Mouse (Mus musculus) intestine, postnatal 0 days (tissue): ENCODE measurements around the gene Slc25a30. TPM values are rescaled to one million over a fixed set of nuclear protein-coding genes. Genes with fewer than 3 reads are reported as not detected.
A peak's percentile ranks its signal among the peaks of the same experiment; 100 is the strongest.
"Not testable (repeated sequence)": the region's sequence is repeated elsewhere in the genome, so short reads cannot be mapped to it uniquely, and the experiment has no call there.

Experiments
- ATAC-seq: fragments of 200-750 bp; cut with Nextera tagmentation; 2 replicates; pipeline ENCODE4 v1.8.0; 2017; ENCODE audit warnings: mild to moderate bottlenecking, moderate TSS enrichment, moderate library complexity
- H3K27ac ChIP-seq: fragments of 300-500 bp; sonication (generic); 2 replicates; pipeline ENCODE4 v1.5.1; 2014; ENCODE audit warnings: mild to moderate bottlenecking, low read depth, low read length, moderate library complexity
- H3K27me3 ChIP-seq: fragments of 300-500 bp; sonication (generic); replicated peaks from 2 replicates; pipeline ENCODE4 v1.6.1; 2014; ENCODE audit warnings: low read length, mixed read lengths; ENCODE audit not compliant: control insufficient read depth, insufficient read depth
- H3K36me3 ChIP-seq: fragments of 300-500 bp; sonication (generic); 2 replicates; pipeline ENCODE4 v1.6.1; 2014; ENCODE audit warnings: mild to moderate bottlenecking, moderate library complexity; ENCODE audit not compliant: control insufficient read depth, insufficient read depth
- H3K4me1 ChIP-seq: fragments of 300-500 bp; sonication (generic); replicated peaks from 2 replicates; pipeline ENCODE4 v1.6.1; 2014; ENCODE audit warnings: antibody characterized with exemption, low read length, mixed read lengths; ENCODE audit not compliant: control insufficient read depth, insufficient read depth
- H3K4me2 ChIP-seq: fragments of 300-500 bp; sonication (generic); replicated peaks from 2 replicates; pipeline ENCODE4 v1.6.1; 2014; ENCODE audit warnings: low read depth, mild to moderate bottlenecking, moderate library complexity
- H3K4me3 ChIP-seq: fragments of 300-500 bp; sonication (generic); 2 replicates; pipeline ENCODE4 v1.5.1; 2014; ENCODE audit warnings: low read depth, low read length
- H3K9ac ChIP-seq: fragments of 300-500 bp; sonication (generic); 2 replicates; pipeline ENCODE4 v1.6.1; 2014; ENCODE audit warnings: mild to moderate bottlenecking, low read depth, low read length
- H3K9me3 ChIP-seq: fragments of 300-500 bp; sonication (generic); 2 replicates; pipeline ENCODE4 v1.6.1; 2016; ENCODE audit warnings: mixed run types; ENCODE audit not compliant: control insufficient read depth
- CTCF ChIP-seq: sonication (generic); IDR thresholded peaks from 2 replicates; pipeline ENCODE4 v1.5.1; 2016; ENCODE audit warnings: low read depth, mild to moderate bottlenecking, control low read depth, antibody characterized with exemption, moderate library complexity
- WGBS: fragments of 180-500 bp; shearing (Covaris S2); extraction: QIAGEN DNeasy Blood & Tissue Kit; methylation state at CpG from one replicate; pipeline ENCODE4 v1.1.7; 2014; 5-methylcytosine and 5-hydroxymethylcytosine counted together
- polyA plus RNA-seq: library from polyadenylated mRNA; unstranded; fragments of >200 nt; fragmentation: Nextera tagmentation; extraction: Ambion mirVana; gene quantifications from 2 replicates; pipeline ENCODE4 v1.2.1, GENCODE M21; 2015

The Slc25a30 gene
- polyA plus RNA-seq, 1 experiment from 2014 or later: 2.5 TPM

DNA sequence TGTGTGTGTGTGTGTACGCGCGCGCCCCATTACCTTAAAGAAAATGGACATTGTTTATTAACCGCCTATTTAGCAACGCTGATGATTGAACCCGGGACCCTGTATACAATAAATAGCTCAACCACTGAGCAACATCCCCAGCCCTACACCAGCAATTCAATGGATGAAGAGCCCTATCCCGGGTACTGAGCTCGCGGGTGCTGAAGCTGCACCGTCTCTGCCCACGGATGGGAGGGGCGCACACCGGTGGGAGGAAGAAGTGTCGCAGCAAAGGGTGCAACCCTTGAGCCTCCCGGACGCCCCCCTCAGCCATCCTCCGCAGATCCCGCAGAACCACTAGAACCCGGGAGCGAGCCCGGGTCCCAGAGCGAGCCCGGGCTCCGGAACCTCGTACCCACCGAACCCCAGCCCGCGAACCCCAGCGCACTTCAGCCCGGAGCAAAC lies 391 bp downstream of the Slc25a30 start:
- no peaks in the 10 kb centered on the region for H3K9me3 ChIP-seq
- H3K4me3 ChIP-seq: peak overlapping the region; percentile 76
- H3K27me3 ChIP-seq: 0 out of 2 replicates have a peak, but pooled peaks cover 4% of the 10 kb centered on the region
- peak overlapping the region; percentile 82 for H3K27ac ChIP-seq
- H3K4me2 ChIP-seq: peak overlapping the region; percentile 97
- H3K36me3 ChIP-seq: no peaks in the 10 kb centered on the region
- peak overlapping the region; percentile 53; the same call in 1 of the 2 replicates for H3K9ac ChIP-seq
- ATAC-seq: peak; percentile 54
- H3K4me1 ChIP-seq: no peaks in the 10 kb centered on the region
- no peak; the same call in 1 of the 2 replicates for TF ChIP-seq CTCF
- WGBS: 1% methylated on average over 31 of the region's 31 CpGs

DNA sequence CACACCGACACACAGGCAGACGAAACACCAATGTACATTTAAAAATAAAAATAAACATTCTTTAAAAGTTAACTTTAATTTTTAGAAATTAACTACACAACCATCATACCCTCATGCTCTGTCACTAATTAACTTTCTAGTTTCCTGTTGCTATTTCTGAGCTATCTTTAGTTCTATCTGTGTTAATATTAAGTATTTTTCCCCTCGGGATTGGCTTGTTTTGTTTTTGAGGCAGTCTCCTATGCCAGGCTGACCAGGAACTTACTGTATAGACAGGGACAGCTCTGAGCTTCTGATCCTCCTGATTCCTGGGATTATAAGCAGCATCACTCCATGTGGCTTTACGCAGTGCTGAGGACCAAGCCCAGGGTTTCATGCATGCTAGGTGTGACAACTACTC lies 6.9 kb downstream of the Slc25a30 start:
- H3K27me3 ChIP-seq: no peaks in the 10 kb centered on the region
- TF ChIP-seq CTCF: no peak
- no peak overlapping the region for H3K4me2 ChIP-seq
- no peak overlapping the region for H3K9ac ChIP-seq
- H3K4me3 ChIP-seq: no peak overlapping the region
- H3K27ac ChIP-seq: no peak overlapping the region
- ATAC-seq: no peak
- WGBS: 83% methylated on average over 4 of the region's 4 CpGs
- no peaks in the 10 kb centered on the region; the same call in 1 of the 2 replicates for H3K36me3 ChIP-seq
- H3K9me3 ChIP-seq: no peaks in the 10 kb centered on the region
- no peaks in the 10 kb centered on the region for H3K4me1 ChIP-seq

DNA sequence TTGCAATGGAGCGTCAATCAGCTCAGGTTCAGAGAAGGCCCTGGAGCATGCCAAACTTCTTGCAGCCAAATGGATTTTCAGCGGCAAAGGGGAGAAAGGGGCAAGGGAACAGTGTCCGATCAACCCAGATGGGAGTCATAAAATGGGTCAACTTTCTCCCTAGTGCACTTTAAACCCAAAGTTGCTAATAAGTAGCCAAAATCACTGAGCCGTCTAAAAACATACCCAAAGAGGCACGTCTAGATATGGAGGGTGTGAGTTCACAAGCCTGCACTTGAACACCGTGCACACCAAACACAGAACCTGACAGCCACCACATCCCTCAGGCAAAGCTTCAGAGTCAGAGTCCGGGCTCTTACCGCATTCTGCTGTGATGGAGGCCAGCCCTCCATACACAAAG lies 10.2 kb downstream of the Slc25a30 start:
- Histone ChIP-seq H3K27ac (no peak overlapping the region), H3K4me2 (no peak overlapping the region), H3K4me1 (no peaks in the 10 kb centered on the region), H3K36me3 (peaks cover 11% of the 10 kb centered on the region; the same call in 1 of the 2 replicates), H3K9me3 (no peaks in the 10 kb centered on the region), H3K9ac (no peak overlapping the region), H3K4me3 (no peak overlapping the region), H3K27me3 (no peaks in the 10 kb centered on the region)
- TF ChIP-seq CTCF: no peak
- WGBS: 86% methylated on average over 8 of the region's 8 CpGs
- ATAC-seq: no peak

DNA sequence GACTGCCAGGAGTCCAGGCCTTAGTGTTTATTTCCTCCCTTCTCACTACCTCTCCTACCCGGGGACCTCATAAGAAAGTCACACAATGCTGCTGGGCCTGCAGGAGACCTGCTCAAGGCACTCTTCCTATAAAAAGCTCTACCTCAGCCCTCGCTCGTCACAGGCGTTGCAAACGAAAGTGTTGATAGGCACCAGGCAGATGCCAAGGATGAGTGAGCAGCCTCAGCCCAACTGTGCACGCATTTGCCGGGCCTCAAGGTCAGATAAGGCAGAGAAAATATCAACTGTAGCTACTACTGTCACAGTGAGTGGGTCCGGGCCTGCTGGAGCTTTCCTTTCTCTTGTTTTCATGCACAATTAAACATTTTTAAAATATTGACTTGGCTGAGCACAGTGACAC lies 13.4 kb downstream of the Slc25a30 start:
- no peaks in the 10 kb centered on the region for H3K4me1 ChIP-seq
- ATAC-seq: no peak
- 78% methylated on average over 8 of the region's 8 CpGs for WGBS

DNA sequence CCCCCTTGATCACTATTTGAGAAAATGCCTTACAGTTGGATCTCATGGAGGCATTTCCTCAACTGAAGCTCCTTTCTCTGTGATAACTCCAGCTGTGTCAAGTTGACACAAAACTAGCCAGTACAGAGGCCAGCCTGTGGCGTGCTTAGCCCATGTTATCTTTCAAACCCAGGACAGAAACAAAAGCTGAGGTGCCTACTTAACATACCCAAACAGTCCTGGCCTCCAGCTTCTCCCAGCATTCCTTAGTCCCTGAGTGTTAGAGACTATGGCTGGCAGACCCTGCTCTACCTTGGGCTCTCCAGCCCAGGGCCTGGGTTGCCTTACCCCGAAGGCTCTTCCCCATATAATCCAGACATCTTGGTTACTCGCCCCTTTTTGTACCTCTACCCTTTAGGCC lies 14.4 kb downstream of the Slc25a30 start:
- H3K27ac ChIP-seq, H3K4me2 ChIP-seq, H3K4me1 ChIP-seq, H3K9ac ChIP-seq, H3K4me3 ChIP-seq, H3K27me3 ChIP-seq, ATAC-seq, H3K9me3 ChIP-seq: not testable (repeated sequence)
- WGBS: 91% methylated on average over 3 of the region's 3 CpGs
- H3K36me3 ChIP-seq: peaks cover 11% of the 10 kb centered on the region; the same call in 1 of the 2 replicates

More for the DNA sequence above, 13.4 kb downstream of the Slc25a30 start:
- H3K9me3 ChIP-seq: no peaks in the 10 kb centered on the region
- H3K36me3 ChIP-seq: peaks cover 11% of the 10 kb centered on the region; the same call in 1 of the 2 replicates
- H3K27me3 ChIP-seq: no peaks in the 10 kb centered on the region
- H3K4me2 ChIP-seq: no peak overlapping the region
- TF ChIP-seq CTCF: no peak
- H3K4me3 ChIP-seq: no peak overlapping the region
- no peak overlapping the region for H3K27ac ChIP-seq
- no peak overlapping the region for H3K9ac ChIP-seq

DNA sequence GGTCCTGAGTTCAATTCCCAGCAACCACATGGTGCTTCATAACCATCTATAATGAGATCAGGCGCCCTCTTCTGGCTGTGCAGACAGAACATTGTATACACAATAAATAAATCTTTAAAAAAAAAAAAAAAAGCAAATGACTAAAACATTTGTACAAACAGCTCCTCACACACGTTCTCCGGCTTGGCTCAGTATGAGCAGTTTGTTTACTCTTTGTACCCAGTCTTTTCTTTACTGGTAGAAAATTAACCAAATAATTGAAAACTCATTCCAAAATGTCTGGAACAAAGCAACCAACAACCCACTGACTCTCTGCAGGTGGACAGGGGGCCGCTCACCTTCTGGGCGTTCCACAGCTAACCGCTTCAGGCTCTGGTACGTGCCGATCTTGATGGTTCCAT lies 15.7 kb downstream of the Slc25a30 start:
- no peak overlapping the region for H3K4me2 ChIP-seq
- no peak overlapping the region for H3K27ac ChIP-seq
- H3K27me3 ChIP-seq: no peaks in the 10 kb centered on the region
- WGBS: 78% methylated on average over 8 of the region's 8 CpGs
- TF ChIP-seq CTCF: no peak
- no peaks in the 10 kb centered on the region for H3K4me1 ChIP-seq
- no peak for ATAC-seq
- H3K9ac ChIP-seq: no peak overlapping the region
- H3K36me3 ChIP-seq: peaks cover 11% of the 10 kb centered on the region; the same call in 1 of the 2 replicates
- no peak overlapping the region for H3K4me3 ChIP-seq
- H3K9me3 ChIP-seq: no peaks in the 10 kb centered on the region

DNA sequence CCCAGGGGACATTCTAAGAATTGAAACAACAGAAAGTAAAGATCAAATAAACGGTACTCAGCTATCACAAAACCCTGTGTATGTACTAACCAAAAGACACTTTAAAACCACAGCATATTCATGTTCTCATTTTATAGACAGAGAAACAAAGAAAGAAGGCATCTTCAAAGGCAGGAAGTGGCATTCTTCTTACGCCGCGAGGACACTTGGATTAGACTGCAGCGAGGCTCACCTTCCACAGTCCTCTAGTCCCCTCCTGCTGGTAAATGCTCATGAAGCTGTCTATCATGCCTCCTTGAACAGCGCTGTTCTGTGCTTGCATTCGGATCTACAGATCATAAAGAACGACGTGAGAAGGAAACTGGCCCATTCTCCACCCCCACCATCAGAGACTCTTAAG lies 17.5 kb downstream of the Slc25a30 start:
- no peak for ATAC-seq
- no peak overlapping the region for H3K9ac ChIP-seq
- H3K4me2 ChIP-seq: no peak overlapping the region
- no peaks in the 10 kb centered on the region for H3K9me3 ChIP-seq
- H3K27me3 ChIP-seq: no peaks in the 10 kb centered on the region
- TF ChIP-seq CTCF: no peak
- H3K4me1 ChIP-seq: no peaks in the 10 kb centered on the region
- WGBS: 89% methylated on average over 9 of the region's 9 CpGs
- peaks cover 13% of the 10 kb centered on the region; the same call in 1 of the 2 replicates for H3K36me3 ChIP-seq
- no peak overlapping the region for H3K27ac ChIP-seq
- H3K4me3 ChIP-seq: no peak overlapping the region
